Mouse (Mus musculus) stomach, embryonic 14.5 days (tissue): ENCODE results near the gene Atg4d. TPM values are rescaled to one million over a fixed set of nuclear protein-coding genes. Genes with fewer than 3 reads are reported as not detected.
A peak's percentile ranks its signal among the peaks of the same experiment; 100 is the strongest.

ENCODE experiments used
- ATAC-seq: fragments of 200-750 bp; cut with Nextera tagmentation; 2 replicates; pipeline ENCODE4 v1.8.0; 2017; ENCODE audit warnings: low read depth, moderate TSS enrichment; ENCODE audit not compliant: insufficient number of reproducible peaks, insufficient read depth, low FRiP score
- H3K27ac ChIP-seq: fragments of 300-500 bp; sonication (generic); 2 replicates; pipeline ENCODE4 v1.5.1; 2014; ENCODE audit warnings: mild to moderate bottlenecking, low read length, moderate library complexity, mixed read lengths
- H3K27me3 ChIP-seq: fragments of 300-500 bp; sonication (generic); 2 replicates; pipeline ENCODE4 v1.6.1; 2014; ENCODE audit warnings: low read length, control low read depth, mixed read lengths; ENCODE audit not compliant: control insufficient read depth, insufficient read depth
- H3K36me3 ChIP-seq: fragments of 300-500 bp; sonication (generic); 2 replicates; pipeline ENCODE4 v1.6.1; 2014; ENCODE audit warnings: mild to moderate bottlenecking, control low read depth, low read length, moderate library complexity, mixed read lengths; ENCODE audit not compliant: control insufficient read depth, insufficient read depth
- H3K4me1 ChIP-seq: fragments of 300-500 bp; sonication (generic); 2 replicates; pipeline ENCODE4 v1.6.1; 2014; ENCODE audit warnings: low read length, control low read depth, mixed read lengths; ENCODE audit not compliant: control insufficient read depth, insufficient read depth
- H3K4me2 ChIP-seq: fragments of 300-500 bp; sonication (generic); replicated peaks from 2 replicates; pipeline ENCODE4 v1.6.1; 2014; ENCODE audit warnings: low read depth, low read length, control low read depth
- H3K4me3 ChIP-seq: fragments of 300-500 bp; sonication (generic); 2 replicates; pipeline ENCODE4 v1.5.1; 2014; ENCODE audit warnings: low read depth, low read length, control low read depth
- H3K9ac ChIP-seq: fragments of 300-500 bp; sonication (generic); replicated peaks from 2 replicates; pipeline ENCODE4 v1.6.1; 2014; ENCODE audit warnings: low read depth, mild to moderate bottlenecking, control low read depth, low read length, moderate library complexity, mixed read lengths
- H3K9me3 ChIP-seq: fragments of 300-500 bp; sonication (generic); 2 replicates; pipeline ENCODE4 v1.6.1; 2016; ENCODE audit warnings: low read depth, low read length, control low read depth; ENCODE audit not compliant: control insufficient read depth
- WGBS: fragments of 180-500 bp; shearing (Covaris S2); extraction: QIAGEN DNeasy Blood & Tissue Kit; methylation state at CpG from one replicate; pipeline ENCODE4 v1.1.7; 2014; 5-methylcytosine and 5-hydroxymethylcytosine counted together
- polyA plus RNA-seq: library from polyadenylated mRNA; unstranded; fragments of >200 nt; fragmentation: Nextera tagmentation; extraction: Ambion mirVana; gene quantifications from 2 replicates; pipeline ENCODE4 v1.2.1, GENCODE M21; 2014

Atg4d gene
- polyA plus RNA-seq, 1 experiment from 2014 or later: 38.8 TPM

GRCm38 (mm10) chr9:21244428-21245112 is 20.5 kb upstream of the Atg4d start:
- Histone ChIP-seq H3K9me3 (no peaks in the 10 kb centered on the region), H3K27me3 (peaks cover 58% of the 10 kb centered on the region), H3K36me3 (no peaks in the 10 kb centered on the region), H3K4me1 (peaks cover 17% of the 10 kb centered on the region), H3K4me2 (peak overlapping the region; percentile 80), H3K4me3 (peak overlapping the region; percentile 34), H3K27ac (no peak overlapping the region), H3K9ac (no peak overlapping the region; the same call in 1 of the 2 replicates)
- 1% methylated on average over 69 of the region's 72 CpGs for WGBS
- 0 out of 2 replicates have a peak, but pooled peaks have one; percentile 4 for ATAC-seq

- Histone ChIP-seq H3K36me3 (no peaks in the 10 kb centered on the region), H3K27me3 (peaks cover 62% of the 10 kb centered on the region), H3K4me2 (peak overlapping the region; percentile 80), H3K27ac (no peak overlapping the region), H3K9ac (no peak overlapping the region; the same call in 1 of the 2 replicates), H3K4me3 (peak overlapping the region; percentile 34), H3K4me1 (peaks cover 19% of the 10 kb centered on the region), H3K9me3 (no peaks in the 10 kb centered on the region)
- 3% methylated on average over 16 of the region's 16 CpGs for WGBS
- ATAC-seq: 0 out of 2 replicates have a peak, but pooled peaks have one; percentile 4
These were observed 20.0 kb upstream of the Atg4d start for GRCm38 (mm10) chr9:21245113-21245487.

DNA sequence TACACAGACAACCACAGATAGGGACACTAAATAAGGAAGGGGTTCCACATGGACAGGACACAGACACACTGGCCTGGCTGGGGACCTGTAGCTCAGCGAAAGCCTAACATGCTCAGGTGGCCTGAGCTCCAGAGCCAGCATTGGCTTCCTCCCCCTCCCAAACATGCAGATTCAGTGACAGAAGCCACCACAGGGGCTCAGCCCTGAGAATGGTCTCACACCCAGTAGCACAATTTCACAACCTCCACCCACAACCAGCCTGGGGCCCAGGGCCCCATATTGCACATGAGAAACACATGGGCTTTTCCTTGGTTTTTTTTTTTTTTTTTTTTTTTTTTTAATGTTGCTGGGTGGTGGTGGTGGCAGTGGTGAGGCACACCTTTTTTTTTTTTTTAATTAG is 18.8 kb upstream of the Atg4d start:
- Histone ChIP-seq H3K4me2 (no peak overlapping the region), H3K36me3 (no peaks in the 10 kb centered on the region), H3K9me3 (no peaks in the 10 kb centered on the region), H3K27ac (no peak overlapping the region), H3K27me3 (peaks cover 64% of the 10 kb centered on the region), H3K4me3 (no peak overlapping the region), H3K9ac (no peak overlapping the region), H3K4me1 (peaks cover 19% of the 10 kb centered on the region)
- 88% methylated on average over 1 of the region's 1 CpGs for WGBS
- no peak for ATAC-seq

DNA sequence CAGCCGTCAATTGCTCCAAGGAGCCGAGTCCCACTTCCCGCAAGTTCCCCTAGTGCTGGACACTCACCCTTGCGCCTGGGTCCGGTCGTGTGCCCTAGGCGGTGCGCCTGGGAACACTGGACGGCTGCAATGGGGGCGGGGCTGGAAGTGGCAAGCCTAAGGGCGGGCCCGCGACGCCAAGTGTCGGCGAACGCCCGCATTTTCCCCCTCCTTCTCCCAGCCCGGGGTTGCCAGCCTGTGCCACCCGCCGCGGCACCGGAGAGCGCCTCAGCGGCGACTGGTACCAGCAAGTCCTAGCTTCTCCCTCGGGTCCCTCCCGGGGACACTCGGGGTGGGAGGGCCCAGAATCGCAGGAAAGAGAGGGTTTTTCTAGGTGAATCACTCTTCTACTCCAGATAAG is 16.8 kb upstream of the Atg4d start, which contains the start of gene S1pr5:
TSS of gene S1pr5 (minus strand) at position 118 of the 400 bp plus-strand sequence.
- peaks cover 19% of the 10 kb centered on the region for H3K4me1 ChIP-seq
- H3K4me2 ChIP-seq: peak within 1 kb of the TSS; percentile 31; the same call in 1 of the 2 replicates
- WGBS: under 1% methylated on average over 30 of the region's 30 CpGs
- H3K4me3 ChIP-seq: peak within 1 kb of the TSS; percentile 20; the same call in 1 of the 2 replicates
- no peak within 1 kb of the TSS for H3K9ac ChIP-seq
- H3K27me3 ChIP-seq: peaks cover 57% of the 10 kb centered on the region
- no peaks in the 10 kb centered on the region for H3K9me3 ChIP-seq
- no peak within 1 kb of the TSS for H3K27ac ChIP-seq
- no peaks in the 10 kb centered on the region for H3K36me3 ChIP-seq
- ATAC-seq: no peak

- Histone ChIP-seq H3K9me3 (no peaks in the 10 kb centered on the region), H3K9ac (no peak overlapping the region), H3K27ac (peak overlapping the region; percentile 58; the same call in 1 of the 2 replicates), H3K4me3 (no peak overlapping the region), H3K27me3 (peaks cover 42% of the 10 kb centered on the region), H3K4me2 (no peak overlapping the region), H3K36me3 (no peaks in the 10 kb centered on the region), H3K4me1 (0 out of 2 replicates have a peak, but pooled peaks cover 13% of the 10 kb centered on the region)
- WGBS: 16% methylated on average over 17 of the region's 17 CpGs
- ATAC-seq: no peak
These were observed 15.2 kb upstream of the Atg4d start for GRCm38 (mm10) chr9:21249629-21250508.

GRCm38 (mm10) chr9:21250509-21250908 is 14.6 kb upstream of the Atg4d start:
- Histone ChIP-seq H3K36me3 (no peaks in the 10 kb centered on the region), H3K27me3 (peaks cover 35% of the 10 kb centered on the region), H3K9me3 (no peaks in the 10 kb centered on the region), H3K4me3 (no peak overlapping the region), H3K4me1 (0 out of 2 replicates have a peak, but pooled peaks cover 8% of the 10 kb centered on the region), H3K4me2 (no peak overlapping the region), H3K9ac (no peak overlapping the region), H3K27ac (peak overlapping the region; percentile 58; the same call in 1 of the 2 replicates)
- ATAC-seq: no peak
- 46% methylated on average over 2 of the region's 2 CpGs for WGBS

- Histone ChIP-seq H3K4me2 (no peak overlapping the region), H3K4me3 (no peak overlapping the region), H3K36me3 (no peaks in the 10 kb centered on the region), H3K27ac (peak overlapping the region; percentile 58), H3K4me1 (0 out of 2 replicates have a peak, but pooled peaks cover 8% of the 10 kb centered on the region), H3K9ac (no peak overlapping the region), H3K9me3 (no peaks in the 10 kb centered on the region), H3K27me3 (peaks cover 28% of the 10 kb centered on the region)
- peak; percentile 30; the same call in 1 of the 2 replicates for ATAC-seq
- WGBS: 51% methylated on average over 13 of the region's 13 CpGs
These were observed 13.9 kb upstream of the Atg4d start for GRCm38 (mm10) chr9:21251116-21251735.

DNA sequence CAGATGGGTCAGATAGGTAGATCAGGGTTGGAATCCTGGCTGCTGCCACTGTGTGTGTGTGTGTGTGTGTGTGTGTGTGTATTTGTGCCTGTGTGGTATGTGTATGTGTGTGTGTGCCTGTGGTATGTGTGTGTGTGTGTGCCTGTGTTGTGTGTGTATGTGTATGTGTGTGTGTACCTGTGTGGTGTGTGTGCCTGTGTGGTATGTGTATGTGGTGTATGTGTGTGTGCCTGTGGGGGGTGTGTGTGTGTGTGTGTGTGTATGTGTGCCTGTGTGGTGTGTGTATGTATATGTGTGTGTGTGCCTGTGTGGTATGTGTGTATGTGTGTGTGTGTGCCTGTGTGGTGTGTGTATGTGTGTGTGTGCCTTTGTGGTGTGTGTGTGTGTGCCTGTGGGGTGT is 10.4 kb upstream of the Atg4d start:
- H3K27me3 ChIP-seq: peaks cover 5% of the 10 kb centered on the region
- H3K27ac ChIP-seq: no peak overlapping the region
- no peak overlapping the region for H3K4me3 ChIP-seq
- no peak overlapping the region for H3K9ac ChIP-seq
- 0 out of 2 replicates have a peak, but pooled peaks cover 2% of the 10 kb centered on the region for H3K4me1 ChIP-seq
- no peaks in the 10 kb centered on the region for H3K36me3 ChIP-seq
- no peaks in the 10 kb centered on the region for H3K9me3 ChIP-seq
- H3K4me2 ChIP-seq: no peak overlapping the region
- ATAC-seq: no peak
